8 mouse cellular contexts compared by ENCODE assay signal in genomic region chr2:93126595-93127165, GRCm38 (mm10).
DNase-seq lines count a peak whose midpoint lies in the region; ATAC-seq lines count a peak whose summit lies in the region.

No protein-coding gene starts in this region.

- no peaks in the 10 kb centered on the region for H3K36me3 ChIP-seq in heart, embryonic 15.5 days
- H3K36me3 ChIP-seq in kidney, embryonic 16.5 days (ENCODE audit: insufficient read depth, low read length) = no peaks in the 10 kb centered on the region

- peak; percentile 77 for ATAC-seq in heart, embryonic 15.5 days (replicated peaks; ENCODE audit: insufficient number of reproducible peaks, insufficient read depth, low FRiP score, low read depth)
- ATAC-seq in kidney, embryonic 16.5 days (ENCODE audit: low FRiP score, low TSS enrichment) = peak; percentile 72
- no peak for ATAC-seq in megakaryocyte, adult 5-6 weeks (ENCODE audit: poor library complexity, severe bottlenecking)

- DNase-seq in 3134 (ENCODE audit: extremely low read depth, insufficient read length, low spot score) (peak; percentile 72), NIH3T3 (ENCODE audit: low read depth) (peak; percentile 38)
- DNase-seq in cerebellum, postnatal 4 days (ENCODE audit: low spot score in 2 of 2) = peak; percentile 29 to 68
- peak; percentile 88 for DNase-seq in lung, postnatal 25 days (ENCODE audit: low spot score)
- peak; percentile 64 for DNase-seq in testis, postnatal 10 days (ENCODE audit: low spot score)

- no peak overlapping the region for H3K9ac ChIP-seq in heart, embryonic 15.5 days
- no peak overlapping the region for H3K9ac ChIP-seq in kidney, embryonic 16.5 days (replicated peaks; ENCODE audit: low read length)

- no peak overlapping the region for H3K4me2 ChIP-seq in heart, embryonic 15.5 days
- H3K4me2 ChIP-seq in kidney, embryonic 16.5 days (replicated peaks; ENCODE audit: low read depth, low read length) = no peak overlapping the region

- H3K27me3 ChIP-seq in heart, embryonic 15.5 days = no peaks in the 10 kb centered on the region
- H3K27me3 ChIP-seq in kidney, embryonic 16.5 days (ENCODE audit: insufficient read depth, low read length) = no peaks in the 10 kb centered on the region

- peaks cover 8% of the 10 kb centered on the region for H3K4me1 ChIP-seq in heart, embryonic 15.5 days (replicated peaks)
- peaks cover 12% of the 10 kb centered on the region; the same call in 1 of the 2 replicates for H3K4me1 ChIP-seq in kidney, embryonic 16.5 days (ENCODE audit: insufficient read depth, low read length)

- peak overlapping the region; percentile 50 for H3K27ac ChIP-seq in heart, embryonic 15.5 days
- no peak overlapping the region for H3K27ac ChIP-seq in kidney, embryonic 16.5 days (ENCODE audit: low read length)

- 33% methylated on average over 7 of the region's 7 CpGs for WGBS in heart, embryonic 15.5 days
- 18% methylated on average over 7 of the region's 7 CpGs for WGBS in kidney, embryonic 16.5 days

- H3K9me3 ChIP-seq in heart, embryonic 15.5 days (replicated peaks) = no peaks in the 10 kb centered on the region
- no peaks in the 10 kb centered on the region for H3K9me3 ChIP-seq in kidney, embryonic 16.5 days (ENCODE audit: low read length)

- no peak overlapping the region for H3K4me3 ChIP-seq in heart, embryonic 15.5 days
- H3K4me3 ChIP-seq in kidney, embryonic 16.5 days (ENCODE audit: low read length) = no peak overlapping the region

Comparison
In these comparisons a context has a peak if more than half of its experiments do, and no peak if none do; other contexts are left out.
1. DNase-seq: peak in every context shown above with its lines; median percentile 88 in lung, postnatal 25 days; 72 in 3134; 64 in testis, postnatal 10 days; 48 in cerebellum, postnatal 4 days; 38 in NIH3T3.